Mouse (Mus musculus) thymus, adult 2 months (tissue): ENCODE results near the gene 1700129C05Rik. TPM values are rescaled to one million over a fixed set of nuclear protein-coding genes. Genes with fewer than 3 reads are reported as not detected.

ENCODE experiments used
- DNase-seq: peaks from one replicate; pipeline ENCODE4 v3.0.0; 2021
- H3K27ac ChIP-seq: fragments of 200-500 bp; 2 replicates; pipeline ENCODE4 v1.5.1; 2012; ENCODE audit warnings: low read length, control low read depth; ENCODE audit not compliant: control insufficient read depth, insufficient read depth
- H3K27me3 ChIP-seq: fragments of 200-500 bp; 2 replicates; pipeline ENCODE4 v1.6.1; 2012; ENCODE audit warnings: mild to moderate bottlenecking, low read length, moderate library complexity, mixed read lengths; ENCODE audit not compliant: control insufficient read depth, insufficient read depth
- H3K36me3 ChIP-seq: fragments of 200-500 bp; 2 replicates; pipeline ENCODE4 v1.6.1; 2012; ENCODE audit warnings: mild to moderate bottlenecking, low read length, moderate library complexity; ENCODE audit not compliant: control insufficient read depth, insufficient read depth
- H3K4me1 ChIP-seq: fragments of 200-500 bp; replicated peaks from 2 replicates; pipeline ENCODE4 v1.6.1; 2012; ENCODE audit warnings: low read length; ENCODE audit not compliant: control insufficient read depth, insufficient read depth
- H3K4me3 ChIP-seq: fragments of 200-500 bp; 2 replicates; pipeline ENCODE4 v1.5.1; 2012; ENCODE audit warnings: mild to moderate bottlenecking, low read length, control low read depth, moderate library complexity; ENCODE audit not compliant: control insufficient read depth, insufficient read depth
- CTCF ChIP-seq: fragments of 200-500 bp; IDR thresholded peaks from 2 replicates; pipeline ENCODE4 v1.5.1; 2012; ENCODE audit warnings: mild to moderate bottlenecking, control low read depth, low read length, moderate library complexity, borderline replicate concordance; ENCODE audit not compliant: control insufficient read depth, poor library complexity, insufficient read depth; ENCODE audit errors: extremely low read depth
- POLR2A ChIP-seq: fragments of 200-500 bp; IDR thresholded peaks from 2 replicates; pipeline ENCODE4 v1.6.1; 2012; ENCODE audit warnings: mild to moderate bottlenecking, low read length, control low read depth, moderate library complexity; ENCODE audit not compliant: control insufficient read depth, poor library complexity, insufficient read depth; ENCODE audit errors: extremely low read depth
- WGBS: fragments of 180-500 bp; shearing (Covaris S2); methylation state at CpG from one replicate; pipeline ENCODE4 v1.1.7; 2018; 5-methylcytosine and 5-hydroxymethylcytosine counted together
- polyA plus RNA-seq: library from polyadenylated mRNA; depleted of rRNA; stranded (reverse); fragments of >200 nt; gene quantifications from 2 replicates; pipeline ENCODE4 v1.2.3, GENCODE M21; 2012; rRNA removed

Gene 1700129C05Rik
- polyA plus RNA-seq, 1 experiment: not detected

- Histone ChIP-seq H3K4me1 (no peaks in the 10 kb centered on the region), H3K27me3 (no peaks in the 10 kb centered on the region), H3K36me3 (no peaks in the 10 kb centered on the region), H3K4me3 (no peak overlapping the region), H3K27ac (no peak overlapping the region)
- no peak for TF ChIP-seq CTCF
- no peak for TF ChIP-seq POLR2A
- 12% methylated on average over 2 of the region's 2 CpGs for WGBS
- DNase-seq: no peak
Observed at GRCm38 (mm10) chr14:59114281-59114680, 28.4 kb downstream of the 1700129C05Rik start.

DNA sequence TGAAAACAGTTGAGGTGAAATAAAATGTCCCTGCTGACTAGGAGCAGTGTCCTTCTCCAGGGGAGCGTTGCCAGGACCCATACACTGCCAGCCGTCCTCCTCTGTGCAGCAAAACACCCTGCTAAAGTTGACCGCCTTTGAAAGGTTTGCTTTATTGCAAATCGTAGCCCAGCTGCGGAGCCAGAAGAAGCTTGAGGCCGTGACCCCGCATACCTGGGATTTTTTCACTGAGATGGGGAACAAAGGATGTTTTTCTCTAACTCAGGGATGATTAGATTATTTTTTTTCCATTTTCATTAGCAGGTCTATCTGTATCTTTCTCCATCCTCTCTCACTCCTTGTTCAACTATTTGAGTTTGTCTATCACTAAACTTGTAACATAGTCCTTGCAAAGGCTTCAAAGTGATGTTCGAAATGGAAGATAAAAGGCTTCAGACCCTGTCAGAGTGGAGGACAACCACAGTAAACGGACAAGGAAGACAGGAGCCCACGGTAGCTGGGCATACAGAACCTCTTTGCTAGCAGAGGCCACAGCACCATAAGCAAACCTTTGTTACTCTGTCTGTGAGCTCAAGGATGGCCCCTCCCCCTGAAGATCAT is 38.6 kb downstream of the 1700129C05Rik start:
- Histone ChIP-seq H3K4me1 (no peaks in the 10 kb centered on the region), H3K27me3 (no peaks in the 10 kb centered on the region), H3K27ac (no peak overlapping the region), H3K4me3 (no peak overlapping the region), H3K36me3 (no peaks in the 10 kb centered on the region)
- 68% methylated on average over 10 of the region's 10 CpGs for WGBS
- no peak for DNase-seq
- TF ChIP-seq CTCF: no peak
- no peak for TF ChIP-seq POLR2A

GRCm38 (mm10) chr14:59093601-59094000 is 49.1 kb downstream of the 1700129C05Rik start:
- no peak for TF ChIP-seq POLR2A
- Histone ChIP-seq H3K27ac (no peak overlapping the region), H3K4me3 (no peak overlapping the region), H3K36me3 (no peaks in the 10 kb centered on the region), H3K27me3 (no peaks in the 10 kb centered on the region), H3K4me1 (no peaks in the 10 kb centered on the region)
- DNase-seq: no peak

GRCm38 (mm10) chr14:59084396-59084795 is 58.3 kb downstream of the 1700129C05Rik start:
- no peak for DNase-seq
- Histone ChIP-seq H3K4me3 (no peak overlapping the region), H3K27ac (no peak overlapping the region), H3K36me3 (no peaks in the 10 kb centered on the region), H3K27me3 (no peaks in the 10 kb centered on the region), H3K4me1 (no peaks in the 10 kb centered on the region)
- no peak for TF ChIP-seq CTCF
- TF ChIP-seq POLR2A: no peak
- 40% methylated on average over 6 of the region's 6 CpGs for WGBS

Other genes starting within 250 kb of the 1700129C05Rik start
- gene Gm5142, start 35.9 kb upstream of the 1700129C05Rik start, polyA plus RNA-seq: not detected in 2 replicates
- gene Rcbtb1, start 58.3 kb upstream of the 1700129C05Rik start, polyA plus RNA-seq: 16.9 and 17.8 TPM in 2 replicates
- 0.12 TPM in 1 of 2 replicates, not detected in the other for gene Gm6904, start 117.3 kb upstream of the 1700129C05Rik start, polyA plus RNA-seq
- gene Phf11a, start 154.6 kb upstream of the 1700129C05Rik start, polyA plus RNA-seq: 1.7 and 3.4 TPM in 2 replicates
- gene Phf11b, start 198.5 kb upstream of the 1700129C05Rik start, polyA plus RNA-seq: 2.7 and 4.1 TPM in 2 replicates
- gene Phf11d, start 222.6 kb upstream of the 1700129C05Rik start, polyA plus RNA-seq: 4.5 and 8.2 TPM in 2 replicates